Mouse (Mus musculus) small intestine, adult 2 months (tissue): Measurements from ENCODE around the gene Olfr910. TPM values are rescaled to one million over a fixed set of nuclear protein-coding genes. Genes with fewer than 3 reads are reported as not detected.

Experiments
- H3K27ac ChIP-seq: fragments of 200-500 bp; 2 replicates; pipeline ENCODE4 v1.5.1; 2012; ENCODE audit warnings: low read depth, low read length, control low read depth, inconsistent platforms; ENCODE audit not compliant: insufficient read depth
- H3K27me3 ChIP-seq: fragments of 200-500 bp; 2 replicates; pipeline ENCODE4 v1.6.1; 2012; ENCODE audit warnings: mild to moderate bottlenecking, moderate library complexity, low read length, inconsistent platforms; ENCODE audit not compliant: control insufficient read depth, insufficient read depth
- H3K36me3 ChIP-seq: fragments of 200-500 bp; 2 replicates; pipeline ENCODE4 v1.6.1; 2012; ENCODE audit warnings: mild to moderate bottlenecking, low read length, control low read depth, inconsistent platforms; ENCODE audit not compliant: control insufficient read depth, insufficient read depth
- H3K4me1 ChIP-seq: fragments of 200-500 bp; 2 replicates; pipeline ENCODE4 v1.6.1; 2012; ENCODE audit warnings: low read length, inconsistent platforms, mixed read lengths; ENCODE audit not compliant: control insufficient read depth, insufficient read depth, insufficient read length
- H3K4me3 ChIP-seq: fragments of 200-500 bp; 2 replicates; pipeline ENCODE4 v1.5.1; 2012; ENCODE audit warnings: low read depth, mild to moderate bottlenecking, control low read depth, inconsistent platforms, low read length, moderate library complexity
- CTCF ChIP-seq: fragments of 200-500 bp; IDR thresholded peaks from 2 replicates; pipeline ENCODE4 v1.5.1; 2012; ENCODE audit warnings: low read depth, mild to moderate bottlenecking, control low read depth, inconsistent platforms, low read length, moderate library complexity, mixed read lengths; ENCODE audit not compliant: insufficient replicate concordance, insufficient read length; ENCODE audit errors: extremely low read depth
- POLR2A ChIP-seq: fragments of 200-500 bp; IDR thresholded peaks from 2 replicates; pipeline ENCODE4 v1.6.1; 2012; ENCODE audit warnings: low read depth, mild to moderate bottlenecking, control low read depth, inconsistent platforms, low read length, moderate library complexity
- WGBS: fragments of 180-500 bp; shearing (Covaris S2); methylation state at CpG from one replicate; pipeline ENCODE4 v1.1.7; 2018; 5-methylcytosine and 5-hydroxymethylcytosine counted together
- polyA plus RNA-seq: library from polyadenylated mRNA; depleted of rRNA; stranded (reverse); fragments of >200 nt; gene quantifications from 2 replicates; pipeline ENCODE4 v1.2.3, GENCODE M21; 2012; rRNA removed

Gene Olfr910
- polyA plus RNA-seq = not detected in 2 replicates

- no peak for TF ChIP-seq CTCF
- no peak for TF ChIP-seq POLR2A
Measured at GRCm38 (mm10) chr9:38537549-38537948, at the start of gene Olfr910. Gene Olfr910, plus strand, starts transcription at chr9:38537849.

GRCm38 (mm10) chr9:38495501-38495900 lies 42.1 kb upstream of the Olfr910 start, which contains the start of gene Olfr907:
Gene Olfr907, plus strand, starts transcription at chr9:38495801.
- H3K4me1 ChIP-seq = no peaks in the 10 kb centered on the region
- no peak within 1 kb of the TSS for H3K4me3 ChIP-seq
- no peaks in the 10 kb centered on the region for H3K27me3 ChIP-seq
- TF ChIP-seq POLR2A (no peak), CTCF (no peak)
- WGBS = 72% methylated on average over 2 of the region's 2 CpGs
- H3K36me3 ChIP-seq = no peaks in the 10 kb centered on the region
- no peak within 1 kb of the TSS for H3K27ac ChIP-seq

More at GRCm38 (mm10) chr9:38537549-38537948, at the start of gene Olfr910:
- Histone ChIP-seq H3K4me1 (no peaks in the 10 kb centered on the region), H3K36me3 (no peaks in the 10 kb centered on the region), H3K4me3 (no peak within 1 kb of the TSS), H3K27ac (no peak within 1 kb of the TSS), H3K27me3 (no peaks in the 10 kb centered on the region)
- 88% methylated on average over 2 of the region's 2 CpGs for WGBS

- WGBS = 66% methylated on average over 2 of the region's 2 CpGs
- H3K4me3 ChIP-seq = no peak overlapping the region
- no peak overlapping the region for H3K27ac ChIP-seq
- no peaks in the 10 kb centered on the region for H3K36me3 ChIP-seq
- no peaks in the 10 kb centered on the region for H3K27me3 ChIP-seq
- no peaks in the 10 kb centered on the region for H3K4me1 ChIP-seq
- TF ChIP-seq POLR2A (no peak), CTCF (no peak)
Measured at GRCm38 (mm10) chr9:38512353-38512752, 25.3 kb upstream of the Olfr910 start.

- no peaks in the 10 kb centered on the region for H3K27me3 ChIP-seq
- 57% methylated on average over 1 of the region's 1 CpGs for WGBS
- H3K4me3 ChIP-seq = no peak within 1 kb of the TSS
- no peaks in the 10 kb centered on the region for H3K36me3 ChIP-seq
- H3K27ac ChIP-seq = no peak within 1 kb of the TSS
- no peak for TF ChIP-seq CTCF
- no peak for TF ChIP-seq POLR2A
- no peaks in the 10 kb centered on the region for H3K4me1 ChIP-seq
Measured at GRCm38 (mm10) chr9:38521280-38521679, 16.4 kb upstream of the Olfr910 start, which contains the start of gene Olfr911-ps1. Gene Olfr911-ps1, plus strand, starts transcription at chr9:38521580.

GRCm38 (mm10) chr9:38579878-38580277 lies 42.2 kb downstream of the Olfr910 start, which contains the start of gene Olfr912:
Gene Olfr912, plus strand, starts transcription at chr9:38580178.
- no peak for TF ChIP-seq POLR2A
- no peak for TF ChIP-seq CTCF
- Histone ChIP-seq H3K27ac (no peak within 1 kb of the TSS), H3K4me3 (no peak within 1 kb of the TSS), H3K27me3 (no peaks in the 10 kb centered on the region), H3K36me3 (no peaks in the 10 kb centered on the region), H3K4me1 (no peaks in the 10 kb centered on the region)
- 46% methylated on average over 1 of the region's 1 CpGs for WGBS

Other genes with a start within 250 kb of the Olfr910 start
- not detected in 2 replicates for gene Olfr896-ps1, start 246.7 kb upstream of the Olfr910 start, polyA plus RNA-seq
- gene Olfr25, start 208.8 kb upstream of the Olfr910 start, polyA plus RNA-seq = not detected in 2 replicates
- gene Olfr898, start 189.4 kb upstream of the Olfr910 start, polyA plus RNA-seq = not detected in 2 replicates
- gene Olfr250, start 171.0 kb upstream of the Olfr910 start, polyA plus RNA-seq = not detected in 2 replicates
- gene Olfr251, start 160.8 kb upstream of the Olfr910 start, polyA plus RNA-seq = not detected in 2 replicates
- not detected in 2 replicates for gene Olfr147, start 136.2 kb upstream of the Olfr910 start, polyA plus RNA-seq
- not detected in 2 replicates for gene Olfr901, start 108.4 kb upstream of the Olfr910 start, polyA plus RNA-seq
- gene Olfr902, start 90.2 kb upstream of the Olfr910 start, polyA plus RNA-seq = not detected in 2 replicates
- gene Olfr904, start 74.7 kb upstream of the Olfr910 start, polyA plus RNA-seq = not detected in 2 replicates
- not detected in 2 replicates for gene Olfr905, start 66.7 kb upstream of the Olfr910 start, polyA plus RNA-seq
- gene Olfr906, start 50.8 kb upstream of the Olfr910 start, polyA plus RNA-seq = not detected in 2 replicates
- gene Olfr907, start 42.0 kb upstream of the Olfr910 start, polyA plus RNA-seq = not detected in 2 replicates
- not detected in 2 replicates for gene Olfr911-ps1, start 16.3 kb upstream of the Olfr910 start, polyA plus RNA-seq
- gene Olfr912, start 42.3 kb downstream of the Olfr910 start, polyA plus RNA-seq = not detected in 2 replicates
- not detected in 2 replicates for gene Olfr913, start 54.9 kb downstream of the Olfr910 start, polyA plus RNA-seq
- not detected in 2 replicates for gene Olfr914, start 67.3 kb downstream of the Olfr910 start, polyA plus RNA-seq
- not detected in 2 replicates for gene Olfr916, start 122.0 kb downstream of the Olfr910 start, polyA plus RNA-seq
- gene Olfr917, start 128.0 kb downstream of the Olfr910 start, polyA plus RNA-seq = not detected in 2 replicates
- gene Olfr918, start 136.8 kb downstream of the Olfr910 start, polyA plus RNA-seq = not detected in 2 replicates
- not detected in 2 replicates for gene Olfr919, start 165.8 kb downstream of the Olfr910 start, polyA plus RNA-seq
- gene Vwa5a, start 180.4 kb downstream of the Olfr910 start, polyA plus RNA-seq = 2.9 and 6.3 TPM in 2 replicates
- gene Olfr920, start 214.4 kb downstream of the Olfr910 start, polyA plus RNA-seq = 0.04 TPM in 1 of 2 replicates, not detected in the other
- gene Olfr921, start 235.2 kb downstream of the Olfr910 start, polyA plus RNA-seq = not detected in 2 replicates